Comparison of ENCODE assay signal across 8 mouse cellular contexts in the genomic region with DNA sequence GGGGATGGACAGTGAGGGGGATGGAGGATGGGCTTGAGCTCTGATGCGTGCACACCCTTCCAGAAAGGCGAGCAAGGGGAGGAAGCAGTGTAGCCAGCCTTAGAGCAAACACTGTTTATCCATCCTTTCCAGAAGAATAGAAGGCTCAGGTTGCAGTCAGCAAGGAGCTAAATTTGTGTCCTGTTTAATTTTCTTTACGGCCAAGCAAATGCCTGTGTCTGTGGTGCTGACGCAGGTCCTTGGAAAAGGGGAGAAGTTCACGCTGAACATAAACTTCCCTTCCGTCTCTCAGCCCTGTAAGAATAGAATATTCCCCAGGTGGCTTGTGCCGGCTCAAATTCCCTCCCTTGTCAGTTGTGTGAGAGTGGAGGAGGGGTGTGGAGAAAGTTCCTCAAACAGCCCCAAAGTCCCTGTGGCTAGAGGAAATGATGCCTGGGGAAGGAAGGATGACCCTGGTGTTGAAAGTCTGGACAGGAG. TPM values are rescaled to one million over a fixed set of nuclear protein-coding genes. Genes with fewer than 3 reads are reported as not detected.
DNase-seq lines count a peak whose midpoint lies in the region; ATAC-seq and TF ChIP-seq lines count a peak whose summit lies in the region.
"Had no signal": no experiment of that assay in that cellular context is flagged by ENCODE, and none has a peak within 500 bp of the region (broad histone marks: within the 10 kb centered on the region; RNA-seq: fewer than 3 reads in every experiment).

No protein-coding gene starts in this region.

- no peaks in the 10 kb centered on the region for H3K36me3 ChIP-seq in kidney, adult 2 months (ENCODE audit: control insufficient read depth, insufficient read depth, low read length)
- peaks cover 42% of the 10 kb centered on the region for H3K36me3 ChIP-seq in embryonic facial prominence, embryonic 12.5 days
- no peaks in the 10 kb centered on the region; the same call in 1 of the 2 replicates for H3K36me3 ChIP-seq in neural tube, embryonic 11.5 days (ENCODE audit: control insufficient read depth, insufficient read depth, low read length)
- H3K36me3 ChIP-seq in midbrain, embryonic 16.5 days (ENCODE audit: control insufficient read depth, insufficient read depth, low read length) = no peaks in the 10 kb centered on the region

- WGBS in kidney, adult 2 months = 11% methylated on average over 7 of the region's 7 CpGs
- 3% methylated on average over 7 of the region's 7 CpGs for WGBS in embryonic facial prominence, embryonic 12.5 days
- 22% methylated on average over 7 of the region's 7 CpGs for WGBS in neural tube, embryonic 11.5 days
- 39% methylated on average over 7 of the region's 7 CpGs for WGBS in midbrain, embryonic 16.5 days

- no peaks in the 10 kb centered on the region for H3K9me3 ChIP-seq in embryonic facial prominence, embryonic 12.5 days
- no peaks in the 10 kb centered on the region for H3K9me3 ChIP-seq in neural tube, embryonic 11.5 days (ENCODE audit: control insufficient read depth, low read length)
- no peaks in the 10 kb centered on the region for H3K9me3 ChIP-seq in midbrain, embryonic 16.5 days (replicated peaks; ENCODE audit: control insufficient read depth, low read length, poor library complexity, severe bottlenecking)

- H3K4me1 ChIP-seq in kidney, adult 2 months (ENCODE audit: control insufficient read depth, insufficient read depth, low read length) = peaks cover 5% of the 10 kb centered on the region; the same call in 1 of the 2 replicates
- peaks cover 25% of the 10 kb centered on the region for H3K4me1 ChIP-seq in embryonic facial prominence, embryonic 12.5 days
- peaks cover 3% of the 10 kb centered on the region; the same call in 1 of the 2 replicates for H3K4me1 ChIP-seq in neural tube, embryonic 11.5 days (ENCODE audit: control insufficient read depth, insufficient read depth, low read length)
- no peaks in the 10 kb centered on the region for H3K4me1 ChIP-seq in midbrain, embryonic 16.5 days (ENCODE audit: control insufficient read depth, insufficient read depth, low read length)

- H3K9ac ChIP-seq in embryonic facial prominence, embryonic 12.5 days = no peak overlapping the region
- no peak overlapping the region for H3K9ac ChIP-seq in neural tube, embryonic 11.5 days (ENCODE audit: low read length)
- no peak overlapping the region for H3K9ac ChIP-seq in midbrain, embryonic 16.5 days (ENCODE audit: low read depth, low read length)

- TF ChIP-seq POLR2A in kidney, adult 2 months (IDR thresholded peaks at IDR 0.05; ENCODE audit: low read depth, low read length) = no peak

- no peak overlapping the region for H3K27ac ChIP-seq in kidney, adult 2 months (ENCODE audit: insufficient read depth, low read depth, low read length)
- peak overlapping the region; percentile 86 for H3K27ac ChIP-seq in embryonic facial prominence, embryonic 12.5 days
- H3K27ac ChIP-seq in neural tube, embryonic 11.5 days (ENCODE audit: low read depth, low read length) = no peak overlapping the region
- no peak overlapping the region for H3K27ac ChIP-seq in midbrain, embryonic 16.5 days (ENCODE audit: low read length)

- TF ChIP-seq CTCF in kidney, adult 2 months (conservative IDR thresholded peaks at IDR 0.05; ENCODE audit: insufficient read depth, insufficient read length, low read depth, low read length) = no peak

- peak; percentile 54; the same call in 1 of the 2 replicates for ATAC-seq in embryonic facial prominence, embryonic 12.5 days (ENCODE audit: insufficient number of reproducible peaks, insufficient read depth, low FRiP score, low TSS enrichment)
- no peak for ATAC-seq in neural tube, embryonic 11.5 days (ENCODE audit: insufficient read depth, low FRiP score, low TSS enrichment)
- ATAC-seq in midbrain, embryonic 16.5 days = no peak
- ATAC-seq in activated CD4-positive, CD25-positive, alpha-beta regulatory T cell, adult 4 months = no peak

- H3K27me3 ChIP-seq in kidney, adult 2 months (replicated peaks; ENCODE audit: control insufficient read depth, insufficient read depth, low read length) = no peaks in the 10 kb centered on the region
- H3K27me3 ChIP-seq in embryonic facial prominence, embryonic 12.5 days = no peaks in the 10 kb centered on the region
- H3K27me3 ChIP-seq in neural tube, embryonic 11.5 days (ENCODE audit: control insufficient read depth, insufficient read depth, low read length) = no peaks in the 10 kb centered on the region
- no peaks in the 10 kb centered on the region for H3K27me3 ChIP-seq in midbrain, embryonic 16.5 days (ENCODE audit: control insufficient read depth, insufficient read depth, low read depth, low read length)

- H3K4me2 ChIP-seq in embryonic facial prominence, embryonic 12.5 days (replicated peaks) = peak overlapping the region; percentile 2; the same call in 1 of the 2 replicates
- no peak overlapping the region for H3K4me2 ChIP-seq in neural tube, embryonic 11.5 days (ENCODE audit: low read depth)
- H3K4me2 ChIP-seq in midbrain, embryonic 16.5 days (ENCODE audit: low read length) = no peak overlapping the region

- peak; percentile 45 to 58 for DNase-seq in kidney, postnatal 4 days
- DNase-seq in kidney, adult 2 months = no peak
- DNase-seq in hindlimb bud, embryonic 11.5 days (ENCODE audit: extremely low spot score, low read depth, low spot score) = peak; percentile 26
- peak; percentile 39 for DNase-seq in neural tube, embryonic 11.5 days (ENCODE audit: low spot score)
- DNase-seq: thymus, postnatal 4 days had no signal

- H3K4me3 ChIP-seq in kidney, adult 2 months (ENCODE audit: insufficient read depth, low read depth, low read length) = no peak overlapping the region
- no peak overlapping the region for H3K4me3 ChIP-seq in embryonic facial prominence, embryonic 12.5 days
- H3K4me3 ChIP-seq in neural tube, embryonic 11.5 days (ENCODE audit: low read depth, low read length) = no peak overlapping the region
- no peak overlapping the region for H3K4me3 ChIP-seq in midbrain, embryonic 16.5 days (ENCODE audit: low read depth, low read length)

RNA-seq across cellular contexts. Expression of gene Tgfbi, which starts 24.9 kb away (rescaled TPM):
- 18.8 and 20.8 TPM in 2 replicates for polyA plus RNA-seq in kidney, adult 2 months (2012; rRNA removed)
- polyA plus RNA-seq in embryonic facial prominence, embryonic 12.5 days (2016; fragmentation: Nextera tagmentation; extraction: Ambion mirVana) = 120 and 121 TPM in 2 replicates
- polyA plus RNA-seq in neural tube, embryonic 11.5 days (2014; fragmentation: Nextera tagmentation; extraction: Ambion mirVana) = 50.6 and 57.0 TPM in 2 replicates
- polyA plus RNA-seq in midbrain, embryonic 16.5 days (2015; fragmentation: Nextera tagmentation; extraction: Ambion mirVana) = 2.9 and 4.1 TPM in 2 replicates
- under 1 TPM; 0.28 to 0.44 TPM for polyA plus RNA-seq in activated CD4-positive, CD25-positive, alpha-beta regulatory T cell, adult 4 months (2017; shearing (Covaris generic))
